Mouse (Mus musculus): ENCODE results near the gene Btk. TPM values are rescaled to one million over a fixed set of nuclear protein-coding genes. Genes with fewer than 3 reads are reported as not detected.

Gene Btk
- 0.94 and 1.0 TPM in 2 replicates for polyA plus RNA-seq (2015; fragmentation: Nextera tagmentation; extraction: Ambion mirVana)

- Histone ChIP-seq H3K36me3 (no peaks in the 10 kb centered on the region), H3K27ac (replicated peaks) (no peak within 1 kb of the TSS), H3K27me3 (no peaks in the 10 kb centered on the region), H3K4me2 (no peak within 1 kb of the TSS), H3K4me3 (no peak within 1 kb of the TSS), H3K4me1 (replicated peaks) (peaks cover 16% of the 10 kb centered on the region), H3K9ac (no peak within 1 kb of the TSS), H3K9me3 (no peaks in the 10 kb centered on the region)
- ATAC-seq (ENCODE audit: low read depth), result no peak
- WGBS, result 86% methylated on average over 11 of the region's 11 CpGs
These were observed at the start of gene Btk for GRCm38 (mm10) chrX:134582888-134583669. Gene Btk, minus strand, starts transcription at chrX:134583570.

- no peak for ATAC-seq (ENCODE audit: low read depth)
- Histone ChIP-seq H3K4me2 (no peak overlapping the region), H3K27me3 (no peaks in the 10 kb centered on the region), H3K9ac (no peak overlapping the region), H3K4me3 (no peak overlapping the region), H3K4me1 (replicated peaks) (no peaks in the 10 kb centered on the region), H3K36me3 (no peaks in the 10 kb centered on the region), H3K27ac (replicated peaks) (no peak overlapping the region), H3K9me3 (no peaks in the 10 kb centered on the region)
- WGBS, result 89% methylated on average over 5 of the region's 5 CpGs
These were observed 49.3 kb upstream of the Btk start for GRCm38 (mm10) chrX:134632710-134633109.

- no peaks in the 10 kb centered on the region for H3K9me3 ChIP-seq
- no peak overlapping the region for H3K27ac ChIP-seq (replicated peaks)
- no peaks in the 10 kb centered on the region for H3K4me1 ChIP-seq (replicated peaks)
- no peak overlapping the region for H3K4me2 ChIP-seq
- 75% methylated on average over 2 of the region's 2 CpGs for WGBS
- no peak overlapping the region for H3K9ac ChIP-seq
- H3K4me3 ChIP-seq, result no peak overlapping the region
- H3K27me3 ChIP-seq, result no peaks in the 10 kb centered on the region
- H3K36me3 ChIP-seq, result no peaks in the 10 kb centered on the region
- no peak for ATAC-seq (ENCODE audit: low read depth)
These were observed 44.8 kb upstream of the Btk start for GRCm38 (mm10) chrX:134628200-134628599.

GRCm38 (mm10) chrX:134623350-134623749 is 40.0 kb upstream of the Btk start:
- 92% methylated on average over 4 of the region's 4 CpGs for WGBS

GRCm38 (mm10) chrX:134621685-134622084 is 38.3 kb upstream of the Btk start:
- Histone ChIP-seq H3K27me3 (peaks cover 11% of the 10 kb centered on the region; the same call in 1 of the 2 replicates), H3K27ac (replicated peaks) (no peak overlapping the region), H3K9ac (no peak overlapping the region), H3K4me3 (no peak overlapping the region), H3K4me1 (replicated peaks) (0 out of 2 replicates have a peak, but pooled peaks cover 6% of the 10 kb centered on the region), H3K4me2 (no peak overlapping the region), H3K9me3 (no peaks in the 10 kb centered on the region), H3K36me3 (no peaks in the 10 kb centered on the region)
- WGBS, result 85% methylated on average over 3 of the region's 3 CpGs
- no peak for ATAC-seq (ENCODE audit: low read depth)

More at GRCm38 (mm10) chrX:134623350-134623749, 40.0 kb upstream of the Btk start:
- H3K27ac ChIP-seq (replicated peaks), result no peak overlapping the region
- no peak for ATAC-seq (ENCODE audit: low read depth)
- no peak overlapping the region for H3K4me2 ChIP-seq
- H3K27me3 ChIP-seq, result no peaks in the 10 kb centered on the region; the same call in 1 of the 2 replicates
- no peaks in the 10 kb centered on the region for H3K9me3 ChIP-seq
- no peak overlapping the region for H3K9ac ChIP-seq
- H3K36me3 ChIP-seq, result no peaks in the 10 kb centered on the region
- 0 out of 2 replicates have a peak, but pooled peaks cover 6% of the 10 kb centered on the region for H3K4me1 ChIP-seq (replicated peaks)
- H3K4me3 ChIP-seq, result no peak overlapping the region

- Histone ChIP-seq H3K9ac (0 out of 2 replicates have a peak overlapping the region, but pooled peaks have one; percentile 45), H3K9me3 (no peaks in the 10 kb centered on the region), H3K36me3 (no peaks in the 10 kb centered on the region), H3K4me1 (replicated peaks) (0 out of 2 replicates have a peak, but pooled peaks cover 6% of the 10 kb centered on the region), H3K4me2 (no peak overlapping the region; the same call in 1 of the 2 replicates), H3K27ac (replicated peaks) (peak overlapping the region; percentile 82), H3K27me3 (peaks cover 11% of the 10 kb centered on the region; the same call in 1 of the 2 replicates), H3K4me3 (no peak overlapping the region)
- WGBS, result 38% methylated on average over 8 of the region's 8 CpGs
- peak; percentile 65 for ATAC-seq (ENCODE audit: low read depth)
These were observed 37.0 kb upstream of the Btk start for GRCm38 (mm10) chrX:134620254-134620865.

GRCm38 (mm10) chrX:134619695-134620094 is 36.3 kb upstream of the Btk start:
- H3K36me3 ChIP-seq, result no peaks in the 10 kb centered on the region
- WGBS, result 34% methylated on average over 9 of the region's 9 CpGs
- no peaks in the 10 kb centered on the region for H3K9me3 ChIP-seq
- 0 out of 2 replicates have a peak overlapping the region, but pooled peaks have one; percentile 22 for H3K9ac ChIP-seq
- no peak overlapping the region for H3K4me3 ChIP-seq
- no peak overlapping the region; the same call in 1 of the 2 replicates for H3K4me2 ChIP-seq
- peak; percentile 60; the same call in 1 of the 2 replicates for ATAC-seq (ENCODE audit: low read depth)
- peak overlapping the region; percentile 82 for H3K27ac ChIP-seq (replicated peaks)
- H3K27me3 ChIP-seq, result peaks cover 11% of the 10 kb centered on the region; the same call in 1 of the 2 replicates
- 0 out of 2 replicates have a peak, but pooled peaks cover 6% of the 10 kb centered on the region for H3K4me1 ChIP-seq (replicated peaks)

- Histone ChIP-seq H3K27me3 (peaks cover 11% of the 10 kb centered on the region; the same call in 1 of the 2 replicates), H3K36me3 (no peaks in the 10 kb centered on the region), H3K9ac (no peak overlapping the region), H3K4me3 (no peak overlapping the region), H3K9me3 (no peaks in the 10 kb centered on the region), H3K4me2 (no peak overlapping the region), H3K27ac (replicated peaks) (no peak overlapping the region), H3K4me1 (replicated peaks) (no peaks in the 10 kb centered on the region)
- ATAC-seq (ENCODE audit: low read depth), result no peak
- 60% methylated on average over 2 of the region's 2 CpGs for WGBS
These were observed 30.9 kb upstream of the Btk start for GRCm38 (mm10) chrX:134614306-134614705.

GRCm38 (mm10) chrX:134612285-134612959 is 29.1 kb upstream of the Btk start:
- peak overlapping the region; percentile 62 for H3K9ac ChIP-seq
- ATAC-seq (ENCODE audit: low read depth), result peak; percentile 83
- H3K27ac ChIP-seq (replicated peaks), result peak overlapping the region; percentile 81
- H3K4me3 ChIP-seq, result peak overlapping the region; percentile 29
- 24% methylated on average over 14 of the region's 15 CpGs for WGBS
- H3K27me3 ChIP-seq, result peaks cover 2% of the 10 kb centered on the region; the same call in 1 of the 2 replicates
- H3K9me3 ChIP-seq, result no peaks in the 10 kb centered on the region
- no peaks in the 10 kb centered on the region for H3K4me1 ChIP-seq (replicated peaks)
- H3K36me3 ChIP-seq, result no peaks in the 10 kb centered on the region
- peak overlapping the region; percentile 54 for H3K4me2 ChIP-seq

GRCm38 (mm10) chrX:134610984-134611383 is 27.6 kb upstream of the Btk start:
- Histone ChIP-seq H3K4me1 (replicated peaks) (no peaks in the 10 kb centered on the region), H3K27ac (replicated peaks) (no peak overlapping the region), H3K27me3 (no peaks in the 10 kb centered on the region), H3K4me3 (no peak overlapping the region), H3K9me3 (no peaks in the 10 kb centered on the region), H3K4me2 (no peak overlapping the region), H3K9ac (no peak overlapping the region), H3K36me3 (0 out of 2 replicates have a peak, but pooled peaks cover 3% of the 10 kb centered on the region)
- WGBS, result 74% methylated on average over 4 of the region's 4 CpGs
- ATAC-seq (ENCODE audit: low read depth), result no peak

GRCm38 (mm10) chrX:134609472-134609871 is 26.1 kb upstream of the Btk start:
- no peak overlapping the region for H3K4me2 ChIP-seq
- no peaks in the 10 kb centered on the region for H3K4me1 ChIP-seq (replicated peaks)
- 40% methylated on average over 4 of the region's 4 CpGs for WGBS
- no peak overlapping the region for H3K9ac ChIP-seq
- no peak for ATAC-seq (ENCODE audit: low read depth)
- no peak overlapping the region for H3K4me3 ChIP-seq
- no peaks in the 10 kb centered on the region for H3K27me3 ChIP-seq
- H3K27ac ChIP-seq (replicated peaks), result no peak overlapping the region
- H3K9me3 ChIP-seq, result no peaks in the 10 kb centered on the region
- 0 out of 2 replicates have a peak, but pooled peaks cover 3% of the 10 kb centered on the region for H3K36me3 ChIP-seq
